Mouse (Mus musculus) embryo, embryonic 10.5 days (tissue): ENCODE measurements at regions not wholly inside any gene's neighbourhood (a gene's known extent, or its start where the extent isn't known, plus 50 kb on each side); places are given as distances from the start of the nearest gene placed in this dataset.

Experiments used
- DNase-seq: peaks from one replicate; pipeline ENCODE4 v3.0.0-alpha.2; 2015; ENCODE audit warnings: low spot score

DNA sequence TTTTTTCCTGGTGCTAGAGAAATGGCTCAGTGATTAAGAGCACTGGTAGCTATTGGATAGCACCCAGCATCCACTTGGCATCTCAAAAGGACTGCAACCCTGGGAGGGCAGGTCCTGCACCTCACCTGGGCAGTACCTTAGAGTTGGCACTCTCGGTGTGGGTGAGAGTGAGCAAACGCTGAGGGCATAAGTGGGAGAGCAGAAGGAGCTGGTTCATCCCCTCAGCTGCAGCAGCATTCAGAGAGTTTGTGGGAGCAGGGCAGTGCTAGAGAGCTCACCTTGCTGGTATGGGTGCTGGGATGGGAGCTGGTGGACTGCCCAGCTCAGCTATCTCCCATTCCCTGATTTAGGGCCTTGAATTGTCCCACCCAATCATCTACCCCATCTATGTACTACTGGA, 227.1 kb upstream of the Zic4 start:
- no peak for DNase-seq

DNA sequence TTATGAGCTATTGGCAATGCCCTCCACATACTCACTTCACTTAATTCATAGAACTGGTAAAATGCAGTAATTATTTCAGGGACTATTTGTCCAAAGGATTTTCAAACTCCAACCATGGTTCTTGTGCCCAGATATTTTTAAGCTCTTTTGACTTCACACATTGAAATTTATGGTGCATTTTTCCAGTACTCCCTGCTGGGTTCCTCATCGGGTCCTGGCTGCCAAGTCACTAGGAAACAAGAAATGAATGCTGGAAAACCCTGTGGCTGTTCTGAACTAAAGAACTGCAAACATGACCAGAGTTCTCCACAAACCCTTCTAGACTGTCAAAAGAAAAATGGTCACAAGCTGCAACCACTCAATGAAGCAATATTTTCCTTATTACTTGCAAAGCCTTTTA, 221.6 kb upstream of the Zic4 start:
- DNase-seq = no peak

DNA sequence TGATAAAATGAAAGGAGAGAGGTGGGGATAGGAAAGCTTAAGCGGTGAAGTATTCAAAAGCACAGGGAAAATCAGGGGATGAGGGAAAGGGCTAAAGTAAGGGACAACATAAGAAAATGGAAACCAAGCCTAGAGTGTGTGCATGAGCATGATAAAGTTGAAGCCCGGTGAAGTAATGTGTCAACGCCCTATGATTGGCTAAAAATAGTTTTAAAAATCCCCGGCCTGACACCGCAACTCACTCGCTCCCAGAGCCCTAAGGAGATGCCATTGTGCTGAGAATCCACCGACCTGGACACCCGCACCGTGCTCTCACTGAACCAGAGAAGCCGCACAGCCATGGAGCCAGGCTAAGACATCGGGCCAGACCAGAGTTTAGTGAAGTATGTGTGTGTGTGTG, 210.3 kb upstream of the Zic4 start:
- no peak for DNase-seq

DNA sequence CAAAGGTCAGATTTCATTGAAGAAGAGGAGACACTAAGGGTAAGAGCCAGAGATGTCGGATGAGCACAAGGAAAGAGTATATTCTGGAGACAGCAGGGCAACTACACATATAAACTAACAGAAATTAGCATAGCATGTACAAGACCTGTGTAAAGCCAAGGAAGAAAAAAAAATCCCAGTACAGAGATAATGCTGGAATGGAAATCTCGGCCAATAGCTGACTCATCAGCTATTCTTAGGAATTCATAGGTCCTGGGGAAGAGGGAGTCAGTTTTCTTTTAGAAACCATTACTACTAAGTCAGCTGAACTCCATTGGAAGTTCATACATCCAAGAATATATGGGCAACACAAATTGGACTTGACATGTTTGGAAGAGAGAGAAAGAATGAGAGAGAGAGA, 202.9 kb upstream of the Zic4 start:
- no peak for DNase-seq

DNA sequence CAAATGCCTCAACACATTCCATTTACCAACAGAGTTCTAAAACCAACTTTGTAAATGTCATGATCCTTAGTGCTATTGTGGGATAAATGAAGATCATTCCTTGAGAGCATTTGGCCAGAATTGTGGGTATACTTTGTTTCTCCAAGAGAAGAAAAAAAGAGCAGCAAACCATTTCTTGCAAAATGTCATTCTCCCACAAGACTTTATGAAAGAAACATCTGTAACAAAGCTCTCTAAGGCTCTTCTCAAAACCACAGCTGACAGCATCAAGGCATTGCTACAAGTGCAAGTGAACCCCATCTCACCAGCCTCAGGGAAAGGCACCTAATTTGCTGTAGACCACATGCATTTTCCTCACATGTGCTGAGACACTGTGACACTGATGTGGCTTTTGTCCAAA, 194.3 kb upstream of the Zic4 start:
- no peak for DNase-seq

DNA sequence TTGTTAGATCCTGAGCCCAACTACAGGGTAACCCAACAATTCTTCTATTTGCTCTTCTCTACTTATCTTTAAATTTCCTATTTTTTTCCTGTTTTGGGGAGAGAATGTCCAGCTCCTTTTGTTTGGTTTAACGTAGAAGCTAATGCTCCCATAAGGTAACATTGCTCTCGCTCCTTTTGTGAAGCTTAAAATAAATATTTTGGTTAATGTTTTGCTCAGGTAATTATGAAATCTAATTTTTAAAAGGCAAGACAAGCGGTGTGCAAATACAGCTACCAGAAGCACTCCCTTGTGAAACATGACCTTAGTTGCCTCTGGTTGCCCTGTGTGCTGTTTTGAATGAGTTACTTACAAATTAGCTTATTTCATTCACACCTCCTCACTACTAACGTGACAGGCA, 169.0 kb upstream of the Zic4 start:
- no peak for DNase-seq

DNA sequence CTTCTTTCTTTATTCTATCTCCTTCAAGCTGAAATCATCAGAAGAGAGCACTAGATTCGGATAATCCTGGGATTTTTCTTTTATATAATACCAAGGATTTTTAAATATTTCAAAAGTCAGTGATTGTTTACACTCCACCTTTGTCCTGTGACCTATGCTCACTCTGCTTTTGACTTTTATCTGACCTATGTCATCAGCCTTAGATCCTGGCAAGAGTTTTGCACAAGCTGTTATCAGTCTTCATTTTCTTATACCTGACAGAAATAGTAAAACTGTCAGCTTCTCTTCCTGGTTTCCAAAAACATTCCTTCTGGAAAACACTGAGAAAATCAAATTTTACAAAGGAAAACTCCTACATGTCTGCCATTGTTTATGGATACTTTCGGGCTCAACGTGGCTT, 168.3 kb upstream of the Zic4 start:
- no peak for DNase-seq

DNA sequence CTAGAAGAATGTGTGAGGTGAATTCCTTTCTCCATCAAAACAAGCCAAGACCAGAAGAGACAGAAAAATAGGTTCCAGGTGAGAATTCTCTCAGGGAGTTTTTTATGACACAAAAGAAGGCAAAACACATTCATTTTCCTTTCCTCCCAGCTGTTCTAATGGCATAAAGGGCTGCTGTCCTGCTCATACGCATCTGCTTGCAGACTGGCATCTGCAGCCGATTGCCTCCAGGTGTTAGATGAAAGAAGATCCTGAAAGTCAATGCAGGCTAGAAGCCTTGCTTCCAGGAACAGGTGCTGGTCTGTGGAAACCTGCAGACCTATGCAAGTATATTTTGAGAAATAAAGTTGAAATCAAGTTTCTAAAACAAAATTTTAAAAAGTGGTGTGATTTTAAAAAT, 154.9 kb upstream of the Zic4 start:
- DNase-seq = peak; percentile 34

DNA sequence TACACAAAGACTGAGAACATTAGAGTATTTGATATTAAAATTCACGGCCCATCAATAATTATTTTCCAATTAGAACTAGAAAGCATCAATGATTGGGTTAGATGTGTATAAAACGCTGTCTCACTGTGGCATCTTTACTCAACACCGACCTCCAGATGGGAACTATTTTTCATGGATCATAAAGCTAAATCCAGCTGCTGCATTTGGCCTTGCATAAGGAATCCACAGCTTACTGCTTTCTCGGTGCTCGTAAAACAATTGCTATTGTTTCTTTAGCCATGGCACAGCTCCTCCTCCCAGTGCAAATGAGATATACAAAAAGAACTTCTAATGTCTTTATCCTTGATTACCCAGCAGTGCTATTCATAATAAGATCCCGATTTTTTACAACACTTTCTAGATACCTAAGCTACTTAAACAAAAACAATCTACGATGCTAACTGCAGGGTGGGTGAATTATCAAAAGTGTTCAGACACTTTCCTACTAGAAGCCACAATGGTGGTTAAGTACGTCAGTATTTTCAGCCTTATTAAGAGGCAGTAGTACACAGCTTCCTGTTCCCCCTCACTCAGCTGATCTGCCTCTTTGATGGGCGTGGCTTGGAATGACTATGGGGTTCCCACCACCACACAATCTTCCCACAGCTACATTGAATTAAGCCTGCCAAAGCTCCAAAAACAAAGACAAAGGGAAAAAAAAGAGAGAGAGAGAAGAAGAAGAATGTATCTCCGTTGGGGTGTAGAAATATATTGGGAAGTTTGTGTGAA, 134.4 kb upstream of the Zic4 start:
- peak; percentile 26 for DNase-seq

DNA sequence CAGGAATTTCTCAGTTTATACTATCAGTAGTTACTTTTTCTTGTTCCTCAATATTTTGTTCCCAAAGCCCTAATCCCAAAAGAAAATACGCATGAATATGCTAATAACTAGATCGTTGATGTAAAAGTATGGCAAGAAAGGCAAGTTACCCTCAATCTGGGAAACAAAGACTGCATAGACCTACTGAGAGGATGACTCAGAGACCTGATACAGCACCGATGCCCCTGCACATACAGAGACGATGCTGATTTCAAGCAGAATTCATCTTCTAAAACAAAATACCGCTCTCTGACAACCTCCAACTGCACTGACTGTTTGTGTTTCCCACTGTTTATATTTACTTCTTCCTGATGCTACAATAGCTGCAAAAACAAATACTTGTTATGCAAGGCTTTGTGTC, 133.7 kb upstream of the Zic4 start:
- no peak for DNase-seq

DNA sequence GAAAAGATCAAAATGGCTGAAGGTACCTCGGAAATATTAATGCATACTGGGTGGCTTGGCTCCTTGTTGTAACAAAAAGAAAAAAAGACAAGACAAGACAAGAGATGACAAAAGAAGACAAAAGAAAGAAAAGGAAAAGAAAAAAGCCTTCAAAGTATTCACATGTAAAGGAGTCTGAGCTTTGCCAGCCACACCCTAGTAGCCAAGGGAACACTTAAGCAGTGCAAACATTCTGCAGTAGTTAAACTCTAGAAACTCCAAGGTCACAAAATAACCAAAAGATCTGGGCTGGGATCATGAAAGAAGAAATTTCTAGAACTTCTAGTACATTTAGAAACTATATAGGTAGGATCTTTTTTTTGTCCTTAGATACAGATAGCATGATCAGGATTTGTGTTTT, 108.3 kb upstream of the Zic4 start:
- DNase-seq = no peak

DNA sequence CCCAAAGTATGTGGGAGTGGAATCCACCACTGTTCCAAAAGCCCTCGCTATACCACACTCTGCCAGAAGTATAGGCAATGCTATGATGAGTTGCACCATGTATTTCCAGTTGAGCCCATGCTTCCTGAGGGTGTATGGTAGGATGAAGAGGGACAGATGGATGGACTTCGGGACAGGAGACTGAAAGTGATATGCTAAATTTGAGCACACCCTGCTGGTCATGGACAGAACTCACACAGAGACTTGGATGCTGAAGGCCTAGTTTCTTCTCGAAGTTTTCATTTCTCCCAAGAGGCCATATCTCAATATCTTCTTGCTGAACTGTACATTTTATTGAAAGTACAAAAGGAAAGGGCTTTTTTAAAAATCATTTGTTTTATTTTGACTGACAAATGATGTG, 70.9 kb upstream of the Zic4 start:
- DNase-seq = no peak
